Mouse (Mus musculus): ENCODE measurements around the gene Adcy7.

Adcy7 gene

GRCm38 (mm10) chr8:88273051-88273430 is 838 bp downstream of the Adcy7 start:
- DNase-seq (ENCODE audit: low spot score in 2 of 2) = no peak

DNA sequence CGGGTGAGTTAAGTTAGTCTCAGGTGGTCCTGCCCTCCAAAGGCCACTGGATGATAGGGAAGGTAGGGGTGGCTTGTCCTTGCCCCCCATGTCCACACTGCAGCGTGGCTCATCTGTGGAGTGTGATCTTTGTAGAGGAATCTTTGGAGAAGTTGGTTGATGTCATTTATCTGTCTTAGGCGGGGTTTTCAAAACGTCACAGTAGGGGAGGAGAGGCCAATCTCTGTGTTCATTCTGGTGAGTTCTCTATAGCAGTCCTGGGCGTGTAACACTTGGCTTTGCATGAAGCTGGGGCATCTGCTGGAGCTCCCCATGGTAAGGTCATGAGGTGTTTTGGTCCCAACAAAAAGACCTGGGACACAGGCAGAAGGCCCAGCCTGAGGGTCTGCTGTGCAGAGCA is 1.9 kb downstream of the Adcy7 start:
- no peak for DNase-seq (ENCODE audit: low spot score in 2 of 2)

DNA sequence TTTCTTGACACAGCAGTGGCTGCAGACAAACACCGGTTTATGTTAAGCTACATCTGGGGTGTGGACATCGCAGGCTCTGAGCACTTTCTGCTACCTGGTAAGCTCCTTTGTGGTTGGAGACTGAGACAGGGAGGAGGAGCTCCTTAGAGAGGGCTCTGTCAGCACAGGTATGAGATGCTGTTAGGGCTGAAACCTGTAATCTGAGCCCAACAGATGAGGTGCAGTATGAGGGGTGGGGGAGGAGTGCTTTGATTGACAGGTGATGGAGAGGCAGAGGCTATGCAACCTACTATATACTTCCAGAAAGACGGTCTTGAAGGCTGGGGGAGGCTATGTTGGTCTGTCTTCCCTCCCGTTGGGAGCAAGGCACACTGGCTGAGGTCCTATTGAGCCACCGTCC is 7.0 kb downstream of the Adcy7 start:
- DNase-seq (ENCODE audit: low spot score in 2 of 2) = no peak

- no peak for DNase-seq (ENCODE audit: low spot score in 2 of 2)
These were observed 7.5 kb downstream of the Adcy7 start for GRCm38 (mm10) chr8:88279670-88280069.

DNA sequence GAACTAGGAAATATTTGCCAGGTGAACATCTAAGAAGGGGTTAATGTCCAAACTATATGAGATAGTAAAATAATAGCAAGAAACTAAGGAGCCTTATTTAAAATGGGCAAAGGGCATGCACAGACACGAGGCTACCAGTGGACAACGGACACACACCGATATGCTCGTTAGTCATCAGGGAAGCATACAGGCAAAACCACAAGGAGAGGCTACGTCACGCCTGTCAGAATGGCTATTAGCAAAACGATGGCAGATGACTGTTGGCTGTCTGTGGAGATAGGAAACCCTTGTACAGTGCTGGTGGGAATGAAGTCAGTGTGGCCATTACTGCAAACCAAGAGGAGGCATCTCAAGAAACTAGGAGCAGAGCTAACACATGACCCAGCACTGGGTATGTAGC is 8.7 kb downstream of the Adcy7 start:
- DNase-seq (ENCODE audit: low spot score in 2 of 2) = no peak

DNA sequence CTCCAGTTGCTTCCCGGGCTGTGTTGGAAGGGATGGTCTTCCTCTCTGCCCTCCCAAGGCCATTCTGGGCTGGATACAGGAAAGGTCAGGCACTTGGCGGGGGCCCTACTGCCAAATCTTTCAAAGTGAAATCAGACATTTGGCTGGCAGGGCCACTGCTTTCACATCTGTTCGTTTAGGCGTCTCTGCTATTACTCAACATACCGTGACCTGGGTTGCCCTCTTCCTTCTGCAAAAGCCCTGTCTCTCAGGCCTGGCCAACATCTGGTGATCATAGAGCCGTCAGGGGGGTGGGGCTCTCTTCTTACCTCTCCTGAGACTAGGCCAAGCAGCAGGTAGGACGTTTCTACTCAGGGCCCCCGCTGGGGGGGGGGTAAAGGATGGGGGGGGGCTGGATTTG is 10.5 kb downstream of the Adcy7 start:
- no peak for DNase-seq (ENCODE audit: low spot score in 2 of 2)

- no peak for DNase-seq (ENCODE audit: low spot score in 2 of 2)
These were observed 11.3 kb downstream of the Adcy7 start for GRCm38 (mm10) chr8:88283243-88284115.

DNA sequence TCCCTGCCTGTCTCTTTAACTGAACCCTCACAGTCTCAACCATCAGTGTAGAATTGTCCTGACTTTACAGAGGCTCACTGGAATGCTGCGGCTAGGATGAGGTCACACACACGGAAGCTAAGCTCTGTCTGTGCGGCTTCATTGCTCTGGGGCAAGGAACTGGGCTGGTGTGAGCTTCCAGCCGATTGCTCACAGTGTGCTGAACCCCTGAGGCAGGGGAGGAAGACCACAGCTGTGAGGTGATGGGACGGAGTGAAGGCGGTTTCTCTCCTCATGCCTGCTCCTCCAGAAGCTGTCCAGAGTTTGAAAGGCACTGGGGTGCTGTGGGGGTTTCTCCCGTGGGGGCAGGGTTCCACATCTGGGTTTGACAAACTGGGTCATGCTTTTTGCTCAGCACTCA is 12.5 kb downstream of the Adcy7 start:
- no peak for DNase-seq (ENCODE audit: low spot score in 2 of 2)

- DNase-seq (ENCODE audit: low spot score in 2 of 2) = no peak
These were observed 13.5 kb downstream of the Adcy7 start for GRCm38 (mm10) chr8:88285469-88286356.

DNA sequence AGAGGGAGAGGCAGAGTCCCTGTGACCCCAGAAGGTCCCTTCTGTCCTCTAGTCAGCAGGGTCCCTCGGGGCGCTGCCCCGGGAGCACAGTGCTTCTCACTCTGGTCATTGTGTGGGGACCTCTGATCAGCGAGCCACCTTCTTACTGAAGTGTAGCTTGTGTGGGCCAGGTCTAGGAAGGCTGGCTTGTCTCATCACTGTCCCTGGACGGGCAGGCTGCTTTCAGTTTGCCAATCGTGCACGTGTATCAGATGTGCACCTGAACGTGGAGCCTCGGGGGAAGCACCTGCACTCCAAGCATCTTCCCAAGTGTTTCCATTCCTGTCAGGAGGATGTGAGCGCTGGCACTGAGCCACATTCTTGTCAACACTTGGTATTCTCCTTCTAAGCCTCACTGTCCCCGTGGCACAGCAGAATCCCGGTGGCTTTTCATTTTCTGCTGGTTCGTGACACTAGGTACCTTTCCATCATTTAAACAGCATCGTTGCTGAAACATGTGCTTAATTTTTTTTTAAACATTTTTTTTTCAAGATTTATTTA is 14.3 kb downstream of the Adcy7 start:
- no peak for DNase-seq (ENCODE audit: low spot score in 2 of 2)

DNA sequence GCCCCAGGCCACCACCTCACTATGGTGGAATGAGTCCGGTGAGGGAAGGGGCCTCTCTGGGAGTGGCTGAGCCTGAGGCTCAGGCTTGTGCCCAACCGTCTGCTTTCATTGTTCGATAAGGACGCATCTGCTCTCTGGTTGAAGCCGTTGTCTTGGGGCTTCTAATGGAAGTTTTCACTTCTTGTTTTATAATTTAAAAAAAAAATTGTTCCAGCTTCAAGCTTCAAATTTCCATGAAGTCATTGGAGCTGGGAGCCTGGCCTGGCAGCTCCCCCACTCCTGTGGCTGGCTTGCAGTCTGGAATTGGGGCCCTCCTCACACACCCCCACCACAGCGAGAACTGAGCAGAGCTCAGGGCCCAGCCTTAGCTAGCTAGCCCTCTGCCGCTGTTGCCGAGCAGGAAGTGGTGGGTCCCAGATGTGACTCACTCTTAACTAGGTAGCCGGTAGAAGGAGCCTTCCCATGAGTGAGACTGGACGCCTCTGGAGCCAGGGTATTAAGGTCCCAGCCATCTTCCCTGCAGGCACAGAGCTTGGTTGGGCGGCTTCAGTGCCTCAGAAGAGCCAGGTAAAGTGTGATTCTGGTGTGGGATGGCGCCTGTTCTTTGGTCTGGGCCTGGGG is 16.5 kb downstream of the Adcy7 start:
- no peak for DNase-seq (ENCODE audit: low spot score in 2 of 2)

- DNase-seq (ENCODE audit: low spot score in 2 of 2) = no peak
These were observed 17.7 kb downstream of the Adcy7 start for GRCm38 (mm10) chr8:88289901-88290300.

GRCm38 (mm10) chr8:88290326-88291304 is 18.4 kb downstream of the Adcy7 start:
- no peak for DNase-seq (ENCODE audit: low spot score in 2 of 2)

GRCm38 (mm10) chr8:88291305-88291690 is 19.1 kb downstream of the Adcy7 start:
- no peak for DNase-seq (ENCODE audit: low spot score in 2 of 2)

GRCm38 (mm10) chr8:88292926-88293325 is 20.7 kb downstream of the Adcy7 start:
- DNase-seq (ENCODE audit: low spot score in 2 of 2) = no peak

- no peak for DNase-seq (ENCODE audit: low spot score in 2 of 2)
These were observed 21.6 kb downstream of the Adcy7 start for GRCm38 (mm10) chr8:88293590-88294356.

- no peak for DNase-seq (ENCODE audit: low spot score in 2 of 2)
These were observed 22.8 kb downstream of the Adcy7 start for GRCm38 (mm10) chr8:88294977-88295376.

DNA sequence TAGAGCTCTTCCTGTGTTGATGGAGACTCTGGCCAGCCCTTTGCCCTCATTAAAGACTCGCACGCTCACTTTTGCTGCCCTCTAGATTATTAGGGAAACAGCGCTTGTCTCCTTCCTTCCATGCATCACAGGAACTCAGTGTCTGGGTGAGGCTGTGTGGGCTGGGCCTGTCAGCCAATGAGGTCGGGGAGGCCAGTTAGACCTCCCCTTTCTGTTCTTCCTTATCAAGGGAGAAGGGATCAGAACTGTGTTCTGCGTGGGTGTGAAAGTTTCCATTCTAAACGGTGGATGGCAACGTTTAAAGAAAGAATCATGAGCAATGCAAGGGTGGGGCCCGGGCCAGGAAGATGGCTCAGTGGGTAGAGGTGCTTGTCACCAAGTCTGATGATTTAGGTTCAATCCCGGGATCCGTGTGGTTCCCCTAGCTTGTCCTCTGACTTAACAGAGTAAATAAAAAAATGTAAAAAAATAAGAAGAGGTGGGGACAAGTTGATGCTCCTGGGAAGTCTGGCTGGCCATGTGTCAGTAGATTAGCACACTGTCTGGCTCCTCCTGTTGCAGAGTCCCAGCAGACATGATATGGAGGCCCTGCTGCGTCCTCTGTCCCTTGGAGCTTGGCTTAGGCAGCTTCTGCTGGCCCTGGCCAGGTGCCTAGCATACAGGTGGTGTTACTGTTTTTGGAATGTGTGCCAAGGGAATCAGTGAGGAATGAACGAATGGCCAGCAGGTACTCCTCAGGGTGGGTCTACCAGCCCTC is 26.0 kb downstream of the Adcy7 start:
- no peak for DNase-seq (ENCODE audit: low spot score in 2 of 2)

DNA sequence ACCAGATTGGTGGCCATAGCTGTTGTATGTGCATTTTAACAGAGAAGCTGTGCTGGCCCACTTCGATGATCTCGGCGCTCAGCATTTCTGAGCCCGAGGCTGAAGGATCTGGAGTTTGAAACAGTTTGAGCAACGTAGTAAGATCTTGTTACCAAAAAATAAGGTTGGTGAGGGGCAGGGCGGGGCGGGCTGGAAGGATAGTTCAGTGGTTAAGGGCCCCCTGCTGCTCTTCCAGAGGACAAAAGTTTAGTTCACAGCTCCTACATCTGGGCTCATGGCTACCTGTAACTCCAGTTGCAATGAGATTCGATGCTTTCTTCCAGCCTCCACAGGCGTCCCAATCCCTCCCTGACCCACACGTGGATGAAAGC is 26.5 kb downstream of the Adcy7 start:
- no peak for DNase-seq (ENCODE audit: low spot score in 2 of 2)
